Mouse (Mus musculus) forebrain, postnatal 0 days (tissue): Measurements from ENCODE around the gene Cacng2. TPM values are rescaled to one million over a fixed set of nuclear protein-coding genes. Genes with fewer than 3 reads are reported as not detected.

ENCODE experiments used
- ATAC-seq: fragments of 200-750 bp; cut with Nextera tagmentation; 2 replicates; pipeline ENCODE4 v1.8.0; 2017; ENCODE audit warnings: mild to moderate bottlenecking, moderate library complexity
- DNase-seq: peaks from one replicate; pipeline ENCODE4 v3.0.0-alpha.2; 2015
- H3K27ac ChIP-seq: fragments of 300-500 bp; sonication (generic); 2 replicates; pipeline ENCODE4 v1.5.1; 2014; ENCODE audit warnings: low read depth, mild to moderate bottlenecking, antibody characterized with exemption, low read length, moderate library complexity, mixed read lengths
- H3K27me3 ChIP-seq: fragments of 300-500 bp; sonication (generic); 2 replicates; pipeline ENCODE4 v1.6.1; 2014; ENCODE audit warnings: mild to moderate bottlenecking, low read length, mixed read lengths; ENCODE audit not compliant: insufficient read depth
- H3K36me3 ChIP-seq: fragments of 300-500 bp; sonication (generic); 2 replicates; pipeline ENCODE4 v1.6.1; 2014; ENCODE audit warnings: mild to moderate bottlenecking, moderate library complexity; ENCODE audit not compliant: insufficient read depth
- H3K4me1 ChIP-seq: fragments of 300-500 bp; sonication (generic); 2 replicates; pipeline ENCODE4 v1.6.1; 2014; ENCODE audit warnings: antibody characterized with exemption; ENCODE audit not compliant: insufficient read depth
- H3K4me2 ChIP-seq: fragments of 300-500 bp; sonication (generic); 2 replicates; pipeline ENCODE4 v1.6.1; 2014; ENCODE audit warnings: low read depth, mild to moderate bottlenecking, moderate library complexity
- H3K4me3 ChIP-seq: fragments of 300-500 bp; sonication (generic); 2 replicates; pipeline ENCODE4 v1.5.1; 2014; ENCODE audit warnings: low read depth, low read length, mixed read lengths
- H3K9ac ChIP-seq: fragments of 300-500 bp; sonication (generic); 2 replicates; pipeline ENCODE4 v1.6.1; 2014; ENCODE audit warnings: mild to moderate bottlenecking
- H3K9me3 ChIP-seq: fragments of 300-500 bp; sonication (generic); 2 replicates; pipeline ENCODE4 v1.6.1; 2016; ENCODE audit warnings: low read length
- CTCF ChIP-seq: sonication (generic); IDR thresholded peaks from 2 replicates; pipeline ENCODE4 v1.5.1; 2016; ENCODE audit warnings: antibody characterized with exemption, control low read depth, low read depth
- WGBS: fragments of 180-500 bp; shearing (Covaris S2); extraction: QIAGEN DNeasy Blood & Tissue Kit; methylation state at CpG from one replicate; pipeline ENCODE4 v1.1.7; 2014; 5-methylcytosine and 5-hydroxymethylcytosine counted together
- polyA plus RNA-seq: library from polyadenylated mRNA; unstranded; fragments of >200 nt; fragmentation: Nextera tagmentation; extraction: Ambion mirVana; gene quantifications from 2 replicates; pipeline ENCODE4 v1.2.1, GENCODE M21; 2015
- total RNA-seq: library from RNA; depleted of rRNA; stranded (reverse); fragments of >200 nt; gene quantifications from 2 replicates; pipeline ENCODE4 v1.2.3, GENCODE M21; 2014

Gene Cacng2
- total and polyA plus RNA-seq, 2 experiments from 2014 or later: 10.1 to 13.6 TPM

DNA sequence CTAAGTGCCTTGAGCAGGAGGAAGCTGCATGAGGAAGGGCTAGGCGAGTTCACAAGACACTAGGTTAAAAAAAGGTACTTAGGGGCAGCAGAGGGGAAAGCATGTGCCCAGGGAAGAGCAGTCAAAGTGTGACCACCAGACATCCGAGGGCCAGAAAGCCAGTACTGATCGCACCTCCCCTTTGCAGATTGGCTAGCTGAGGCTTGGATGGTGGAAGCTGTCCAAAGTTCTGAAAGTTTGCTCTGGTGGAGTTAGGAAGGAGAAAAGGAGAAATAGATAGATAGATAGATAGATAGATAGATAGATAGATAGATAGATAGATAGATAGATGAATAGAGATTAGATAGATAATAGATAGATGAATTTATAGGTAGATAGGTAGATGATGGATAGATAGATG lies 136.4 kb downstream of the Cacng2 start:
- no peaks in the 10 kb centered on the region for H3K4me1 ChIP-seq
- no peak overlapping the region for H3K4me2 ChIP-seq
- no peak overlapping the region for H3K4me3 ChIP-seq
- DNase-seq (no peak), ATAC-seq (no peak)
- H3K27ac ChIP-seq: no peak overlapping the region
- H3K9ac ChIP-seq: no peak overlapping the region
- 45% methylated on average over 3 of the region's 3 CpGs for WGBS
- H3K36me3 ChIP-seq: no peaks in the 10 kb centered on the region
- TF ChIP-seq CTCF: no peak
- no peaks in the 10 kb centered on the region for H3K27me3 ChIP-seq
- no peaks in the 10 kb centered on the region for H3K9me3 ChIP-seq

DNA sequence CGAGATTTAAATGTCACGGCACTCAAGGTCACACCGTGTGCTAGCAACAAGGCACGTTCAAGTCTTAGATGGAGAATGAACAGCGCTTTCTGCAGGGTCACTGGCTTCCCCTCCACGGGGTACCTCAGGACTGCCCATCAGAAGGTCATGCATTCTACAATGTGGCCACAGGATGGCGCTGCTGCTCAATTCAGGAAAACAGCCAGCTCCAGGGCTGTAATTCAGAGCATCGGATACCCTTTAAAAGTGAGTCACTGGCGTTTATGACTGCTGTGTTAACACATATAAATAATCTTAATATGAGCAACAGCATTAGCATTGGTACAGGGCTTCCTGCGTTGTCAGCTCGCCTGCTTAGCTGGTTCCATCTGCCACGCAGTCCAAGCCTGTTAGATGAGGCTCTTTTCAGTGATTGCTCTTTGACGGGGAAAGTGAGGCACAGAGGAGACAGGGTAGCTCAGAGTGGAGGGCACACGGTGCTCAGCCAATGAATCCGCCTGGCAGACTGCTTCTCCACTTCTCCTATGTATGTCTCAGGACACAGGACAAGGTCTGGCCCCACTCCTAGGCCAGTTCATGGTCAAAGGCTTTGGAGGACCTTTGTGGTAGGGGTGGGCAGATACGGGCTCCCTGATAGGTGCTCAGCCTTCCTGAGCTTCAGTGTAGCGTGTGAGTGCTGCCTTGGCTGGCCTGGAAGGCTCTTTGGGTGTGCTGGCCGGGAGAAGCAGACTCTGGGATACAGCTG lies 137.5 kb downstream of the Cacng2 start:
- H3K27ac ChIP-seq: no peak overlapping the region
- ATAC-seq (peak; percentile 76), DNase-seq (peak; percentile 88)
- no peaks in the 10 kb centered on the region for H3K9me3 ChIP-seq
- H3K4me3 ChIP-seq: no peak overlapping the region
- no peak overlapping the region for H3K4me2 ChIP-seq
- H3K4me1 ChIP-seq: no peaks in the 10 kb centered on the region
- H3K27me3 ChIP-seq: no peaks in the 10 kb centered on the region
- peak; percentile 97 for TF ChIP-seq CTCF
- no peak overlapping the region; the same call in 1 of the 2 replicates for H3K9ac ChIP-seq
- no peaks in the 10 kb centered on the region for H3K36me3 ChIP-seq
- 27% methylated on average over 18 of the region's 18 CpGs for WGBS

DNA sequence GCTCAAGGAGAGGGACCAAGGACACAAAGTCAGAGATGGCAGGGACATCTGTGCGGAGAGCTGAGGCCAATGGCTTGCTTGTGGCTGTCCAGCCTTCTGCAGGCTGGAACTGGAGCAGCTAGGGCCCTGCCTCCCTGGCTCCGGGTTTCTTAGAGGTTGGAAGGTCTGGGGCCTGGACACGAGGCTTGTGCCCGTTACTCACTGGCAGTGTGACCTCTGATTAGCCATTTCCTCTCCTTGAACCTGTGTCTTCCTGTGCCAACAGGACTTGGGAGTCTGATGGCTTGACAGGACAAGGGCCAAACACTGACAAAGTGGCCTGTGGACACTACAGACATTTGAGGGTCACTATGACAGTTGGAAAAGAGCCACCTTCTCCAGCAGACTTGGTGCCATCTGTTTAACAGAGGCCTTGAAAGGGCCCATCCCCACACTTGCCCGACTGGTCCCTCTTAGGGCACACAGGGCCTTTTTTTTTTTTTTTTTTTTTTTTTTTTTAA lies 138.6 kb downstream of the Cacng2 start:
- no peak for DNase-seq
- no peak overlapping the region for H3K4me2 ChIP-seq
- no peaks in the 10 kb centered on the region for H3K4me1 ChIP-seq
- no peak for ATAC-seq
- H3K27ac ChIP-seq: no peak overlapping the region
- no peaks in the 10 kb centered on the region for H3K9me3 ChIP-seq
- H3K4me3 ChIP-seq: no peak overlapping the region
- H3K36me3 ChIP-seq: no peaks in the 10 kb centered on the region
- WGBS: 67% methylated on average over 5 of the region's 5 CpGs
- no peaks in the 10 kb centered on the region for H3K27me3 ChIP-seq
- no peak for TF ChIP-seq CTCF
- no peak overlapping the region for H3K9ac ChIP-seq

DNA sequence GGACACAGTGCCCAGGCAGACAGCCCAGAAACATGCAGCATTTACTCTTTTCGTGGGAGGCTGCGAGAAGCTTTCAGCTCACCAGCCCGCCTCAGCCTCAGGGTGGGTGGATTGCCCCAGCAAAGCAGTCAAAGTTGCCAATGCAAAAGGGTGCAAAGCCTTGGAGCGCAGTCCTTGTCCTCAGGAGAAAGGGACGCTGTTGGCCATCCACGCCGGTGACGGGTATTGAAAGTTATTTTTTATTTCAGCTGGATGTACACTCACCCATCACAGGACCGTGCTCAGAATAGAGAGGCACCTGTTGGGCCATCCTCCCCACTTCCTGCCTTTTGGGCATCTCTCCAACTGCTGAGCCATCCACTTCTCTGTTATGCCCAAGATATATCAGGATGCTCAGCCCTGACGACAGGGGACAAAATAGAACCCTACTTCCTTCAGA lies 140.4 kb downstream of the Cacng2 start:
- H3K36me3 ChIP-seq: no peaks in the 10 kb centered on the region
- no peaks in the 10 kb centered on the region for H3K4me1 ChIP-seq
- H3K4me3 ChIP-seq: no peak overlapping the region
- DNase-seq (no peak), ATAC-seq (no peak)
- H3K27me3 ChIP-seq: no peaks in the 10 kb centered on the region
- WGBS: 83% methylated on average over 10 of the region's 10 CpGs
- H3K4me2 ChIP-seq: no peak overlapping the region
- no peak overlapping the region for H3K9ac ChIP-seq
- no peak overlapping the region for H3K27ac ChIP-seq
- H3K9me3 ChIP-seq: no peaks in the 10 kb centered on the region
- TF ChIP-seq CTCF: no peak

DNA sequence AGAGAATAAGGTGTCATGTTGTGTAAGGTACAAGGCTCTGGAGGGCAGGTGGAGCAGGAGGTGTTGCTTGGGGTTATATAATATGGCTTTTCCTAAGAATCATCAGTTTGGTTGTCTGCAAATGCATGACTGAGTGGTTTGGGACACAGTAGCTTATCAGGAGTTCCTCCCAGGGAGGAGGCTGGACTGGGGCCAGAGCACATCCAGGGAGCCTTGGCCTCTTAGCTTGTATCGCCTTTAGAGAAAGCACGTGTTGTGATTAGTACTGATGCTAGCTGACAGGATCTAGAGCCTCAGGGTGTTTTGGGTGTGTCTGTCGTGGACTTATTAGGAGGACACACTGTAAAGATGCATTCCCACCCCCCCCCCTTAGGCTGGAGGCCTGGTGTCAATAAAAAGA lies 142.2 kb downstream of the Cacng2 start:
- Histone ChIP-seq H3K36me3 (no peaks in the 10 kb centered on the region), H3K4me1 (no peaks in the 10 kb centered on the region), H3K27ac (no peak overlapping the region), H3K4me3 (no peak overlapping the region), H3K9me3 (no peaks in the 10 kb centered on the region), H3K9ac (no peak overlapping the region), H3K27me3 (no peaks in the 10 kb centered on the region), H3K4me2 (no peak overlapping the region)
- DNase-seq (no peak), ATAC-seq (no peak)
- 60% methylated on average over 3 of the region's 3 CpGs for WGBS
- no peak for TF ChIP-seq CTCF

DNA sequence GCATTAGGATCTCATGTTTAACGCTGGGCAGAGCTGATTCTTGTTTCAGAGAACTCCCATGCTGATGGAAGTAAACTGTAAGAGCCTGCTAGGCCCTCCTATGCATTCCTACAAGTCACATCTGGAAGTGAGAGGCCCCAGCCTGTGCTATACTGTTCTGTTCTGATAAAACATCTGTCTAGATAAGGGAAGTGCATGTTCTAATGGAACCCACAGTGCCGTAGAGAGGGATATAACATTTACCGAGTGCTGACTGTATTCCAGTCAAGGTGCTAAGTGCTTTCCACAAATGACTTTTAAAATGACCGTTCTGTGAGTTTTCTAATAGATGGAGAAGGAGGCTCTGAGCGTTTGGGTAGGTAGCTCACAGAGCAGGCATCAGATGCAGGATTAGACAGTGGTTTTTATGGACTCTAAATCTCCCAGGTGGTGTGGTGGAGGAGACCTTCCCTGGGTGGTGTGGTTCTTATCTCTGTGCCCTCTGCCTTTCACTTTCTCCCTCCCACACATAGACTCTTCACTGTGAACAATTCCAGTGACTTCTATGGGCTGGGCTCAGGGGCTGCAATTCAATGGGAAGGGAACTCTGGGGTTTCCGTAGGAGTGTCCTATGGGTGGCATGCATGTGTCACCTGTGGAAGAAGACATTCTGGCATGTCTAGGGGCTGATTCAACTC lies 145.5 kb downstream of the Cacng2 start:
- TF ChIP-seq CTCF: no peak
- no peak overlapping the region for H3K9ac ChIP-seq

More for the DNA sequence above, 145.5 kb downstream of the Cacng2 start:
- DNase-seq (no peak), ATAC-seq (no peak)
- Histone ChIP-seq H3K27me3 (no peaks in the 10 kb centered on the region), H3K9me3 (no peaks in the 10 kb centered on the region), H3K27ac (no peak overlapping the region), H3K4me1 (peaks cover 6% of the 10 kb centered on the region), H3K36me3 (no peaks in the 10 kb centered on the region), H3K4me2 (no peak overlapping the region), H3K4me3 (no peak overlapping the region)
- WGBS: 70% methylated on average over 6 of the region's 6 CpGs
